Mouse (Mus musculus) adrenal gland, postnatal 4 days (tissue): ENCODE results near the gene Tmem30c. TPM values are rescaled to one million over a fixed set of nuclear protein-coding genes. Genes with fewer than 3 reads are reported as not detected.

Experiments
- DNase-seq, 2 experiments: peaks; one replicate each; pipeline ENCODE4 v3.0.0; 2021 to 2022; ENCODE audit warnings: low spot score in 2 of 2, mixed read lengths in 2 of 2
- total RNA-seq, 2 experiments: library from RNA; stranded (reverse); gene quantifications; 2 replicates each; pipeline ENCODE4 v1.2.3; 2021

Tmem30c gene
- total RNA-seq, 2 experiments from 2014 or later: 0.36 TPM; not detected in 1

GRCm38 (mm10) chr16:57295216-57295934, 2.7 kb upstream of the Tmem30c start:
- no peak for DNase-seq

GRCm38 (mm10) chr16:57292296-57292695, 369 bp downstream of the Tmem30c start:
- no peak for DNase-seq

- DNase-seq: no peak
These were observed 969 bp downstream of the Tmem30c start for GRCm38 (mm10) chr16:57291696-57292095.

- DNase-seq: no peak
These were observed 11.2 kb downstream of the Tmem30c start for GRCm38 (mm10) chr16:57281417-57281816.

- DNase-seq: no peak
These were observed 12.1 kb downstream of the Tmem30c start for GRCm38 (mm10) chr16:57280221-57281217.

GRCm38 (mm10) chr16:57278976-57279626, 13.6 kb downstream of the Tmem30c start:
- no peak for DNase-seq

- DNase-seq: no peak
These were observed 22.9 kb downstream of the Tmem30c start for GRCm38 (mm10) chr16:57269751-57270150.

- no peak for DNase-seq
These were observed 24.4 kb downstream of the Tmem30c start for GRCm38 (mm10) chr16:57268058-57268841.

- no peak for DNase-seq
These were observed 25.6 kb downstream of the Tmem30c start for GRCm38 (mm10) chr16:57267068-57267467.

- DNase-seq: no peak
These were observed 32.5 kb downstream of the Tmem30c start for GRCm38 (mm10) chr16:57260152-57260551.

GRCm38 (mm10) chr16:57259356-57260083, 33.1 kb downstream of the Tmem30c start:
- no peak for DNase-seq

GRCm38 (mm10) chr16:57251589-57252421, 40.9 kb downstream of the Tmem30c start:
- no peak for DNase-seq

GRCm38 (mm10) chr16:57250991-57251390, 41.7 kb downstream of the Tmem30c start:
- DNase-seq: no peak

- no peak for DNase-seq
These were observed 45.2 kb downstream of the Tmem30c start for GRCm38 (mm10) chr16:57247464-57247863.

- DNase-seq: no peak
These were observed 46.1 kb downstream of the Tmem30c start for GRCm38 (mm10) chr16:57246596-57246995.

GRCm38 (mm10) chr16:57243858-57244248, 48.8 kb downstream of the Tmem30c start:
- DNase-seq: peak; percentile 38 to 63

GRCm38 (mm10) chr16:57243205-57243857, 49.3 kb downstream of the Tmem30c start:
- DNase-seq: no peak

- no peak for DNase-seq
These were observed 49.8 kb downstream of the Tmem30c start for GRCm38 (mm10) chr16:57242857-57243204.
